Mouse (Mus musculus): ENCODE results near the gene Zfp109.
"Not testable (repeated sequence)": the region's sequence is repeated elsewhere in the genome, so short reads cannot be mapped to it uniquely, and the experiment has no call there.

Zfp109 gene

DNA sequence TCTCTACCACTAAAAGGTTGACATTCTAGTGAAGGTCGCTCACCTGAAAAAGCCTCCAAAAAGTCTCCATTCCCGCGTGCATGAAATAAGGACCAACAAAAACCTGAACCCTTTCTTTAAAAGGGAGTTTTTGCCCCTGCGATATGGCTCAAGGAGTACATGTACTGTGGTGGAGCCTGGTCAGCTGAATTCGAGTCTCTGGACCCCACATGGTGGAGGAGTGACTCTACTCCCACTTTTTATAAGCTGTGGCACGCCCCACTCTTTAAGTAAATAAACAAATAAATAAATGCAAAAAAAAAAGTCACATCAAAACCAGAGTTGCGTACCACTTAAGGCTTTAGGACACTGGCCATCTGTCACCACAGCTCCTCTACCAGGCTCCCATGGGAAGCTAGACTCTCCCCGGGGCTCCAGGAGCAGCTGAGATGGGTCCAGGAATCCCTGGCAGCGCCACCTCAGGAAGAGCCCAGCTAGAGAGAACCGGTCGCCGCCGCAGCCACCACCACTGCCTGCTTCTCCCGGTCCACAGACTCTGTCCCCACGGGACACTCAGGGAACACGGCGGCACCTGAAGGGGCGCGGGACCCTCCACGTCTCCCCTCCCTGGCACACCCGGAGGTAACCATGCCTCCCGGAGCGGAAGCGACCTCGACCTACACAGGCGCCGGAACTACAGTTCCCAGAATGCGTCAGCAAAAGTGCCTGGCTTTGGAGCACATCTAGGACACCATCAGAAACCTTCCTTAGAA lies at the start of gene Zfp109:
TSS of gene Zfp109 (minus strand) at position 521 of the 752 bp plus-strand sequence.
- peak; percentile 26 to 44 for DNase-seq (ENCODE audit: low spot score in 2 of 2)

GRCm38 (mm10) chr7:24286916-24287315 lies 49.6 kb upstream of the Zfp109 start:
- no peak for DNase-seq (ENCODE audit: low spot score in 2 of 2)

GRCm38 (mm10) chr7:24286090-24286489 lies 48.7 kb upstream of the Zfp109 start:
- DNase-seq (ENCODE audit: low spot score in 2 of 2) = no peak

DNA sequence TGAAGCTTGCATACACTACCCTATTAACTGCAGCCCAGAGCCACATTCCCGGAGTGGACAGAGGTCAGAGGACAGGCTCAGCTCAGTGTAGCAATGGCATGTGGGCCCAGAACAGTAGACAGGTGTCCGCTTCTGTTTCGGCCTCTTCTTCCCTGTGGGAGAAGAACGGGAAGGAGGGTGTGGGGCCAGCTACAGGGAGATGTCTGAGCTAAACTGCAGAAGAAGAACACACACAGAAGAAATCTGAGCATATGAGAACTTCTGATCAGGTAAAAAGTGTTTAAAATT lies 43.4 kb upstream of the Zfp109 start:
- DNase-seq (ENCODE audit: low spot score in 2 of 2) = no peak

GRCm38 (mm10) chr7:24280031-24280857 lies 42.9 kb upstream of the Zfp109 start:
- no peak for DNase-seq (ENCODE audit: low spot score in 2 of 2)

DNA sequence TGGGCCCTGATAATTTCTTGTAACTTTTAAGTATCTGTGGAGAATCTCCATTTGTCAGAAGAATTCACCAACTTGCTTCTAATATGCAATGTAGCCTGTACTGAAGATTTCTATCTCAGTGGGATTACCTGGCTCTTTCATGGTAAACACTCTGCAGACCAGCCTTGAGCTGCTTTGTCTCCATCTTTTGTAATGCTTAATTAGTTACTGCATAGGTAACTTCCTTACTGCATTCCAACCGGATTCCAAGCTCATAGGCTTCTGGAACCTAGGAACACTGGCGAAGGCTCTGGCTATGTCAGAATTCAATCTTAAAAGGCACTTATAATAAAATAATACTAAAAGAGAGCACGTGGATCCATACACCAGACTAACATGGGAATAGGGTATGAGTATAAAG lies 41.4 kb upstream of the Zfp109 start:
- not testable (repeated sequence) for DNase-seq (ENCODE audit: low spot score in 2 of 2)

DNA sequence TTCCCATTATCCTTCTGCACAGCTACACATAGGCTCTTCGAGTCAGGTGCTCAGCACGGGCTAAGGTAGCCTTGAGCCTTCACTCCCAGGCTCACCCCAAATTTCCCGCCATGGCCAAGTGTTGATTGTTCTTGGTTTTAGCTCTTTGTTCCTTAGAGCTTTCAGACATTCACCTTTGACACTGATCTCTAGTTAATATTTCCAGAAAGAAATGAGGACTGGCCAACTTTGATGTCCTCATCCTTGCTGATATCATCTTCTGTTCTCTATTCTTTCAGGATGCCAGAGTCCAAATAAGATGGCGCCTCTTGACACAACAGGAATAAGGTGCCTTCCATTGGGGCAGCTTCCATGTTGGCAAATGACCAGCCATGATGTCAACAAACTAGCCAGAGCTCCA lies 37.1 kb upstream of the Zfp109 start:
- DNase-seq (ENCODE audit: low spot score in 2 of 2) = no peak

DNA sequence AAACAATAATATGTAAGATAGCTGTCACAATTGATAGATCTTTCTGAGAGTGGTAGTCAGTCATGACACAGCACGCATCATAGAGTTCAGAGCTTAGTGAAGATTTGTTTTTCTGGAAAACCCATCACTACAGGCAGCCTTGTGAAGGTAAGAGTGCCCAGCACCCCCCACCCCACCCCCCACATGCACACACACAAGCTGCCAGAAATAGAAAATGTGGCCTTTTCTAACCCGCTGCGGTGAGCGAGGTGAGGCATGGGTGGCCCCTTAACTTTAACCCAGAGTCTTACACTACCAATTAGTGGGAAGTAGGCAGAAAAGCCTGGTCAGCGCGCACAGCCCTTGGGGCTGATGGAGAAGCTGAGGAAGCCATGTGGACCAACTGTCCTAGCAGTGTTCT lies 33.8 kb upstream of the Zfp109 start:
- DNase-seq (ENCODE audit: low spot score in 2 of 2) = no peak

GRCm38 (mm10) chr7:24270288-24270672 lies 32.9 kb upstream of the Zfp109 start, which contains the start of gene Zfp93:
Gene Zfp93 (plus strand): TSS chr7:24270420.
- DNase-seq (ENCODE audit: low spot score in 2 of 2) = peak; percentile 37 to 66

GRCm38 (mm10) chr7:24269667-24270287 lies 32.4 kb upstream of the Zfp109 start:
- DNase-seq (ENCODE audit: low spot score in 2 of 2) = no peak

DNA sequence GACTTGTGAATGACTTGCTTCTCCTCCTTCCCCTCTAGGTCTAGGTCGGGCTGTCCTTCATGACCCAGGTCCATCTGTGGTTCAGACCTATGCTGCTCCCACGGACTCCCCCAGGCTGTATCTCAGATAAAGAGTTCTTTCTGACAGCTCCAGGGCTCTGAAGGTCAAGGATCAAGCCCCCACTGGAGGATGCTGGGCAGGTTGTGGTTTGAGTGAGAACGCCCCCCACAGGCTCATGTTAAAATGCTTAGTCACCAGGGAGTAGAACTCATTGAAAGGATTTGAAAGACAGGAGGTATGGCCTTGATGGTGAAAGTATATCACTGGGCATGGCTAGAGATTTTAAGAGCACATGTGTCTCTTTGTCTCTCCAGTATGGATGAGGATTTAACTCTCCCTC lies 31.9 kb upstream of the Zfp109 start:
- DNase-seq (ENCODE audit: low spot score in 2 of 2) = no peak

DNA sequence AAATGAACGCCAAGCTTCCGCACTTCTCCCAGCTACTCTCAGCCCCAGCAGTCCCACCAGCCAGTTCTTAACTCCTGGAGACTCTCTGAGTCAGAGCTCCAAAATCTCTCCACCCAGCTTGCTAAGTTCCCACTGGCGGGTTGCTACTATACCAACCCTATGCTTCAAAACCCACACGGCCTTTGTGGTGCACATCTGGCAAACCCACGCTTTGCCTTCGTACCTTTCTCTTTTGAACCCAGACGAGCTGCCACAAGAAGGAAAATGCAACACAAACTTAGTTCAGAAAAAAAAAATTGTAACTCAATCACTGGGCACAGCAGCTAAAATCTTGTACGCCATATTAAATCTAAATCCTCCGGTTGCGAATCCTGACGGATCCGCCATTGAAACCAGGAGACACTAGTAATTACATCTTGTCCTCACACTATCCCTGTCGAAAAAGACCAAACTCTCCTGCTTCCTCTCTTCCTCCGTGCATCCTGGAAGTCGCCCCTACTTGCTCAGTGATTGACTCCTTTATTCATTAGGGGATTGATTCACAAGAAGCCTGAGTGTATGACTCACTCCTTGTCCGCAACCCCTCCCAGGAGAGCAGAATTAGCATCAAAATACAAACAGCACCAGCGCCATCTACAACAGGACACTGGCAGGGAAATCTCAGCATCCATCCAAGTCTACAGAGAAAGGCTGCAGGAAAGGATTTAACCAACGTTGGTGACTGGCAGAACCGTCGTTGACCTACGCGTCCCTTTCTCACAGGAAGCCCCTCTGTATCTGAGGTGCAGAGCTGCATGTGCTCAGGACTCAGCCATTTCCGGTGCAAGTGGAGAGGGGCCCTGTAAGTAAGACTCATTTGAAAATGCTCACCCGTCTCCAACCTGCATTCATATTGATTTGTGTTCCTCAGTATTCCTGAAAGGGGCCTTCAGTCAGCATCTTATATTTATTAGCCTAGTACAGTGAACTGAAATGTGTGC lies 31.1 kb upstream of the Zfp109 start:
- DNase-seq (ENCODE audit: low spot score in 2 of 2) = no peak

GRCm38 (mm10) chr7:24260000-24260312 lies 22.6 kb upstream of the Zfp109 start:
- DNase-seq (ENCODE audit: low spot score in 2 of 2) = no peak

DNA sequence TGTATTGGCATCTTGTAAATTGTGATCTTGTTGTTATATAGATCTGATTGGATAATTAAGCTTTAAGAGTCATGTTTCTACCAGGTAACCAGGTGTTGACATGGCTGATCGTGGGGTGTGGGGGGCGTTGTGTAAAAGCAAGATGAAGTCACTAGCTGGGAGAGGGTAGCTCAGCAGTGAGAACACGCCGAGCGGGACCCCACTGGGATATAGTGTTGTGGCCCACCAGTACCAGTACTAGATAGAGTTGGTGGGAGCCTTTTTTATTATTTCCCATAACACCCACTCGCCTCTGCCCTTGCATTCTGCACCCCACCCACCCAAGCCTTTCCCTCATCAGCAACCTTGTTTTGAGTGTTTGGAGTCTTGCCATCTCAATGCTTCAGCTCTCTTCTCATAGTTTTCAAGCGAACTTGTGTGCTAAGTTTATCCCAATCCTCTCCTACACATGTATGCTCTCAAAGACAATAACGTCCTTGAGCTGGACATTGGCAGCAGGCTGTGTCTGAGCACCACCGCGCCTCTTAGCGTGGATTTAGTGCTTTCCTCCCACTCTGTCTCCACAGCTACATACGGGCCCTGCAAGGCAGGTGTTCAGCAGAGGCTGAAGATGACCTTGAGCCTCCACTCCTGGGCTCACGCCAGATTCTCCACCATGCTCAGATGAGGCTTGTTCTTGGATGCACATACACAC lies 22.1 kb upstream of the Zfp109 start:
- no peak for DNase-seq (ENCODE audit: low spot score in 2 of 2)

DNA sequence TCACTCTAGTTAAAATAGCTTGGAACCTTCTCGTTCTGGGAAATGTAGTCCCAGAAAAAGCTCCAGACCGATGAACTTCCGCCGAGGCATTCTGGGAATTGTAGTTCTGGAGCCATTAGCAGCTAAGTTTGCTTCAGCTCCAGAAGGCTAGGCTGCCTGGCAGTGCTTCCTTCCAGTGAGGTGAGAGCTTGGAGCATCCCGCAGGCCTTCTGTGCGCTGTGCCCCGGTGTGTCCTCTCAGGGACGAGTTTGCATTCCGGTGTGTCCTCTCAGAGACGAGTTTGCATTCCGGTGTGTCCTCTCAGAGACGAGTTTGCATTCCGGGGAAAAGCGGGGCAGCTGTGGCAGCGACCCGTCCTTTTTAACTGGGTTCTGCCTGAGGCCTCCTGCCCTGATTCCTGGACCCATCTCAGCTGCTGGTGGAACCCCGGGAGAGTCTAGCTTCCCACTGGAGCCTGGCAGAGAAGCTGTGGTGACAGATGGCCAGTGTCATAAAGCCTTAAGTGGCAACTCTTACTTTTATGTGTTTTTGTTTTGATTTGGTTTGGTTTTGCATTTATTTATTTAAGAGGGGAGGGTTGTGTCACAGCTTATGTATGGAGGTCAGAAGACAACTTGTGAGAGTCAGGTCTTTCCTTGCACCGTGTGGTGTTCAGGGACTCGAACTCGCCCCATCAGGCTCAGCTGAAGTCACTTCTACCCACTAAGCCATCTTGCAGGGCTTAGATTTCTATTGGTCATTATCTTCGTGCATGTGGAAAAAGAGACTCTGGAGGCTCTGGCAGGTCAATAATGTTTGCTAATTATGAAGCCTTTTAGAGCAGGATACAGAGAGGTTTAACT lies 17.5 kb upstream of the Zfp109 start, which contains the start of gene Zfp108:
TSS of gene Zfp108 (plus strand) at position 162 of the 842 bp plus-strand sequence.
- peak; percentile 30 to 68 for DNase-seq (ENCODE audit: low spot score in 2 of 2)

DNA sequence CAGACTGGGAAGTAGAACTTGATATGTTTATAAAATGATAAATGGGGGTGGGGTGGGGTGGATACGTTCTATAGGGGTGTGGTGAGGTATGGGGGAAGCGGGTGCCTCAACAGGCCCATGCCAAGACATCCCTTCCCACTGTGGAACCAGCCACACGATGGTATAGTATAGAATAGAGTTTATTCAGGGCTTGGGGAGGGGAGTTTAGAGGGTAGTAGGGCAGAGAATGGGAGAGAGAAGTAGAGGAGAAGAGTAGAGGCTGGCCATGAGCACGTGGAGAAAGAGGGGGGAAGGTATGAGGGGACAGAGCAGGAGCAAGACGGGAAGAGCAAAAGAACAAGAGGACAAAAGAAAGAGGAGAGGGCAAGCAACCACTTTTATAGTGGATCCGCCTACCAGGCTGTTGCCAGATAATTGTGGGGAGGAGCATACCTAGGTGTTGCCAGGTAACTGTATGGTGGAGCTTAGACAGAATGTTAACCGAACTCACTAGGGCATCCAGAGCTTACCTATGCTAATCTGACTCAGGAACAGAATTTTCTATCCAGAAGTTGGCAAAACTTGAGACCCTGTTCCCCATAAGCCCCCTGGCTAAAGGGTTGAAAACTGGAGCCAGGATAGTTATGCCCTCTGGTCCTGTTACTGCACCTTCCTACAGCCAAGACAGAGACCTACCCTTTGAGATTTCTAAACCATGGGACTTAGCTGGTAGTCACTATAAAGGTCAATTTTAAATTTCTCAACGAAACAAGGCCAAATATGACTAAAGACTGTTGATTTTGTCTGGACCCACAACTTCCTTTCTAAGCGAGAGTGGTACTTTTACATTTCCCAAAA lies 16.6 kb upstream of the Zfp109 start:
- no peak for DNase-seq (ENCODE audit: low spot score in 2 of 2)

GRCm38 (mm10) chr7:24211343-24211742 lies 26.0 kb downstream of the Zfp109 start, which contains the start of gene Zfp111:
Gene Zfp111 (minus strand): TSS chr7:24211443.
- DNase-seq (ENCODE audit: low spot score in 2 of 2) = no peak

DNA sequence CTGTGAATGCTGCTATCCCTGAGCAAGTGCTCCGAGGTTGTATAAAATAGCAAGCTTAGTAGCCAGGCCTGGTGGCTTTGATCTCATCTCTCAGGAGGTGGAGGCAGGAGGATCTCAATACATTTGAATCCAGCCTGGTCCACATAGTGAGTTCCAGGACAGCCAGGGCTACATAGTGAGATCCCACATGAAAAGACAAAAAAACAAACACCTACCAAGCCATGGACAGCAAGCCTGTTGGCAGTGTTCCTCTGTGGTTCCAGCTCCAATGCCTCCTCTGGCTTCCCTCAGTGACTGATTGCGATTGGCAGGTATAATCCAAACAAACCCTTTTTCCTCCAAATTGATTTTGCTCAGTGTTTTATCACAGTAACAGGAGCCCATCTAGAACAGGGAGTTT lies 27.1 kb downstream of the Zfp109 start:
- DNase-seq (ENCODE audit: low spot score in 2 of 2) = no peak

DNA sequence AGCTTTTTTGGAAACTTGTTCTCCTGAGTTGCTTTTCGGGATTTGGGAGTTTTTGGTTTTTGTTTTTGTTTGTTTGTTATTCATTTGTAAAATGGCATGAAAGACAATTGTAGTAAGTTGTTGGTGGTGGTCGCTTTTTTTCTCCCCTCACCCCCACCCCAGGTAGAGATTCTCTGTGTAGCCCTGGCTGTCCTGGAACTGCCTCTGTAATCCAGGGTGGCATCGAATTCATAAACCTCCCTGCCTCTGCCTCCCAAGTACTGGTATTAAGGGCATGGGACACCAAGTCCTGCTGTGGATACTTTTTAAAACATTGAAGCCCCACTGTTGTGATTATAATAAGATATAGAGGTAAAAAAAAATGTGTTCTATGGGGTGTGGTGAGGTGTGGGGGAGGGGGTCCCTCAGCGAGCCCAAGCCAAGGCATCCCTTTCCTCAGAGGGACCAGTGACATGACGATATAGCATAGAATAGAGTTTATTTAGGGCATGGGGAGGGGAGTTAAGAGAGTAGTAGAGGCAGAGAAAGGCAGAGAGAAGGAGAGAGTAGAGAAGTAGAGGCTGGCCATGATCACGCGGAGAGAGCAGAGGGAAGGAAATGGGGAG lies 29.0 kb downstream of the Zfp109 start:
- DNase-seq (ENCODE audit: low spot score in 2 of 2) = no peak
